Mouse (Mus musculus): ENCODE data around the gene Esrrg.

The Esrrg gene

GRCm38 (mm10) chr1:188257500-188257899 lies 648.9 kb downstream of the Esrrg start:
- no peak for DNase-seq (ENCODE audit: low read depth, low spot score)

- DNase-seq (ENCODE audit: low read depth, low spot score), result peak; percentile 43
Measured at GRCm38 (mm10) chr1:188260259-188261107, 651.9 kb downstream of the Esrrg start.

DNA sequence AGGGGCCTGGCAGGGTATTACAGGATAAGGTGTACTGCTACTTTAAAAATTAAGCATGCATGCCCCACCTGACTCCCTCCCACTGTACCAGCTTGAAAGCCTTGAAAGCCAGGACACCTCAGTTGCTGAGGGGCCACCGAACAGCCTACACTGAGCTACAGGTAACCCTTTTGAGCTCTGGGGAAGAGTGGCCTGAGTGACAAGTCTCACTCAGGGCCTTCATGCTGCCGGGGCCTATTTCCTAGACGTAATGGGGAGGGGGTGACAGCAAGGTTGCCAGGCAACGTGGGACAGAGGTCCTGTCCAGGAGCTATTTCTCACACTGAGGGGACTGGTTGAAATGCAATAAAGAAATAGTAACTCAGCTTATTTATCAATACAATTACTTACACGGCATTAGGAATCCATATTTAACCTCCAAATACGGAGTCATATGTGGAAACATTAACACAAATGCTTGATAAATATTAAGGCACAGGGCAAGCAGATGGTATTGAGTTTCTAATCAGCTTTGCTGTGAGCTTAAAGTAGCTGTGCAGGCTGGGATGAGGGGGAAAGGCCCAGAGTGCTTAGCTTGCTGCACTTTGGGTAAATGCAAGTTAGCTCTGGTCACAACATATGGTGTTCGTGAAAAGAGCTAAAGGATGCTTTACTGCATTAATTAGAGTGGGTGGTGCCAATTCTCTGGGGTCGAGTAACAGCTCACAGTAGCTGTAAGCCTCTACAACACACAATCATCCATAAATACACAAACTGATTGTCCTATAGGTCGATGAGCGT lies 653.5 kb downstream of the Esrrg start, which contains the start of gene Ush2a:
Gene Ush2a, plus strand, starts transcription at position 121 of the 780 bp plus-strand sequence.
- DNase-seq (ENCODE audit: low read depth, low spot score), result no peak
